Comparison of ENCODE assay signal across 1 mouse cellular context in the genomic region with DNA sequence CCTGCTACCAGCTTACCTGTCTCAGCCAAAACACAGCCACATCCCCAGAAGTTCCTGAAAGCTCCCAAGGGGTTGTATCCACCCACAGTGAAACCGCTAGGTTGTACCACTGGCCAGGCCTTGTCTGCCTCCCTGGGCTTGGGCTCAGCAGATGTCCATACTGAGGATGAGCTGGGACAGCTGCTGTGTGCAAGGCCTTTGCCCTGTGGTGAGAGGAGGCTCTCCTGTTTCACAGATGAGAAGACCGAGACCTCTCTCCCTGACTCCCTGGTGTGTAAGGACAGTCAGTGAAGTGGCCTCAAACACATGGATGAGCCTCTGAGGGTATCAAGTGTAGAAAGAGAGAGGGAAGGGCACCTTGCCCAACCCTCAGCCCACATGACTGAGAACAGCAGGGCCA.
TF ChIP-seq lines count a peak whose summit lies in the region.

No protein-coding gene starts in this region.

TF ChIP-seq in MEL, 35 proteins besides CTCF, POLR2A, EP300 and RAD21:
- TF ChIP-seq USF1 (IDR thresholded peaks at IDR 0.05; ENCODE audit: low read depth, low read length) (no peak), TAL1 (IDR thresholded peaks at IDR 0.05; ENCODE audit: low read length) (no peak), ZNF384 (IDR thresholded peaks at IDR 0.05; ENCODE audit: low read depth, low read length) (no peak), MAFK (IDR thresholded peaks at IDR 0.05; ENCODE audit: borderline replicate concordance, low read depth, low read length) (no peak), USF2 (IDR thresholded peaks at IDR 0.05; ENCODE audit: borderline replicate concordance in 1 of 2, insufficient read depth in 1 of 2, low read depth in 1 of 2, low read length in 2 of 2) (no peak), CHD1 (IDR thresholded peaks at IDR 0.05; ENCODE audit: low read depth, low read length) (no peak), TBP (IDR thresholded peaks at IDR 0.05; ENCODE audit: low read depth, low read length) (no peak), ETS1 (IDR thresholded peaks at IDR 0.05; ENCODE audit: low read depth, low read length) (no peak), MAX (IDR thresholded peaks at IDR 0.05; ENCODE audit: low read length) (no peak), NELFE (IDR thresholded peaks at IDR 0.05; ENCODE audit: low read depth, low read length) (no peak), MYB (IDR thresholded peaks at IDR 0.05; ENCODE audit: low read depth, low read length) (no peak), POLR2AphosphoS5 (IDR thresholded peaks at IDR 0.05; ENCODE audit: borderline replicate concordance, low read depth, low read length) (no peak), E2F4 (IDR thresholded peaks at IDR 0.05; ENCODE audit: borderline replicate concordance, low read depth, low read length) (no peak), MYC (IDR thresholded peaks at IDR 0.05; ENCODE audit: low read depth, low read length) (no peak), ZKSCAN1 (IDR thresholded peaks at IDR 0.05; ENCODE audit: low read depth, low read length) (no peak), SIN3A (IDR thresholded peaks at IDR 0.05; ENCODE audit: low read length) (no peak), NRF1 (IDR thresholded peaks at IDR 0.05; ENCODE audit: insufficient read depth, low read depth, low read length, poor library complexity, severe bottlenecking) (no peak), ELF1 (IDR thresholded peaks at IDR 0.05; ENCODE audit: low read depth, low read length) (no peak), MEF2A (IDR thresholded peaks at IDR 0.05; ENCODE audit: extremely low read depth, insufficient replicate concordance, low read depth, low read length, poor library complexity, severe bottlenecking) (no peak)
TF ChIP-seq in MEL: peak in this region for 0.
